Mouse (Mus musculus) hindbrain, postnatal 0 days (tissue): ENCODE measurements around the gene Ajm1. TPM values are rescaled to one million over a fixed set of nuclear protein-coding genes. Genes with fewer than 3 reads are reported as not detected.

Source experiments
- ATAC-seq: fragments of 200-750 bp; cut with Nextera tagmentation; 2 replicates; pipeline ENCODE4 v1.8.0; 2017; ENCODE audit warnings: mild to moderate bottlenecking, moderate TSS enrichment, moderate library complexity
- DNase-seq: peaks from one replicate; pipeline ENCODE4 v3.0.0-alpha.2; 2015; ENCODE audit warnings: low spot score
- H3K27ac ChIP-seq: fragments of 300-500 bp; sonication (generic); 2 replicates; pipeline ENCODE4 v1.5.1; 2014; ENCODE audit warnings: mild to moderate bottlenecking
- H3K27me3 ChIP-seq: fragments of 300-500 bp; sonication (generic); 2 replicates; pipeline ENCODE4 v1.6.1; 2014; ENCODE audit warnings: low read length, mixed read lengths; ENCODE audit not compliant: insufficient read depth
- H3K36me3 ChIP-seq: fragments of 300-500 bp; sonication (generic); 2 replicates; pipeline ENCODE4 v1.6.1; 2014; ENCODE audit warnings: low read length, mixed read lengths; ENCODE audit not compliant: insufficient read depth
- H3K4me1 ChIP-seq: fragments of 300-500 bp; sonication (generic); 2 replicates; pipeline ENCODE4 v1.6.1; 2014; ENCODE audit warnings: antibody characterized with exemption, low read length, mixed read lengths; ENCODE audit not compliant: insufficient read depth
- H3K4me2 ChIP-seq: fragments of 300-500 bp; sonication (generic); 2 replicates; pipeline ENCODE4 v1.6.1; 2014; ENCODE audit warnings: low read depth, mild to moderate bottlenecking, low read length, moderate library complexity, mixed read lengths
- H3K4me3 ChIP-seq: fragments of 300-500 bp; sonication (generic); 2 replicates; pipeline ENCODE4 v1.5.1; 2014; ENCODE audit warnings: low read length
- H3K9ac ChIP-seq: fragments of 300-500 bp; sonication (generic); replicated peaks from 2 replicates; pipeline ENCODE4 v1.6.1; 2014; ENCODE audit warnings: mild to moderate bottlenecking, low read length, moderate library complexity, mixed read lengths
- H3K9me3 ChIP-seq: fragments of 300-500 bp; sonication (generic); 2 replicates; pipeline ENCODE4 v1.6.1; 2016; ENCODE audit warnings: low read length, mixed read lengths
- CTCF ChIP-seq: IDR thresholded peaks from 2 replicates; pipeline ENCODE4 v1.5.1; 2016; ENCODE audit warnings: antibody characterized with exemption, control low read depth, low read depth
- WGBS: fragments of 180-500 bp; shearing (Covaris S2); extraction: QIAGEN DNeasy Blood & Tissue Kit; methylation state at CpG from one replicate; pipeline ENCODE4 v1.1.7; 2014; 5-methylcytosine and 5-hydroxymethylcytosine counted together
- polyA plus RNA-seq: library from polyadenylated mRNA; unstranded; fragments of >200 nt; fragmentation: Nextera tagmentation; extraction: Ambion mirVana; gene quantifications from 2 replicates; pipeline ENCODE4 v1.2.1, GENCODE M21; 2015
- total RNA-seq: library from RNA; depleted of rRNA; stranded (reverse); fragments of >200 nt; gene quantifications from 2 replicates; pipeline ENCODE4 v1.2.3, GENCODE M21; 2014; rRNA removed

The Ajm1 gene
- total RNA-seq (22.4 and 29.1 TPM in 2 replicates), polyA plus RNA-seq (18.8 and 19.8 TPM in 2 replicates)

- H3K9me3 ChIP-seq = no peaks in the 10 kb centered on the region
- peaks cover 31% of the 10 kb centered on the region for H3K4me1 ChIP-seq
- peak within 1 kb of the TSS; percentile 64 for H3K9ac ChIP-seq
- peak within 1 kb of the TSS; percentile 48 for H3K4me3 ChIP-seq
- peaks cover 17% of the 10 kb centered on the region; the same call in 1 of the 2 replicates for H3K36me3 ChIP-seq
- peak; percentile 81 for ATAC-seq
- peak; percentile 85 for DNase-seq
- WGBS = 3% methylated on average over 19 of the region's 19 CpGs
- H3K27me3 ChIP-seq = peaks cover 34% of the 10 kb centered on the region
- peak; percentile 96 for TF ChIP-seq CTCF
- H3K4me2 ChIP-seq = peak within 1 kb of the TSS; percentile 82
- H3K27ac ChIP-seq = peak within 1 kb of the TSS; percentile 81
Observed at GRCm38 (mm10) chr2:25581294-25581864, at the start of gene Ajm1. Gene Ajm1, minus strand, starts transcription at chr2:25581757.

GRCm38 (mm10) chr2:25628738-25629137 lies 47.2 kb upstream of the Ajm1 start:
- ATAC-seq (no peak), DNase-seq (no peak)
- Histone ChIP-seq H3K9me3 (no peaks in the 10 kb centered on the region), H3K4me3 (no peak overlapping the region), H3K9ac (no peak overlapping the region), H3K27ac (no peak overlapping the region), H3K27me3 (no peaks in the 10 kb centered on the region), H3K4me1 (no peaks in the 10 kb centered on the region), H3K4me2 (no peak overlapping the region), H3K36me3 (no peaks in the 10 kb centered on the region)
- TF ChIP-seq CTCF = no peak
- 33% methylated on average over 4 of the region's 4 CpGs for WGBS

GRCm38 (mm10) chr2:25627811-25628210 lies 46.3 kb upstream of the Ajm1 start, which contains the start of gene Fcna:
Gene Fcna, minus strand, starts transcription at chr2:25628030.
- Histone ChIP-seq H3K4me1 (no peaks in the 10 kb centered on the region), H3K4me2 (no peak within 1 kb of the TSS), H3K9me3 (no peaks in the 10 kb centered on the region), H3K36me3 (no peaks in the 10 kb centered on the region), H3K9ac (no peak within 1 kb of the TSS), H3K4me3 (no peak within 1 kb of the TSS), H3K27me3 (no peaks in the 10 kb centered on the region), H3K27ac (no peak within 1 kb of the TSS)
- 83% methylated on average over 6 of the region's 6 CpGs for WGBS
- no peak for TF ChIP-seq CTCF
- ATAC-seq = no peak
- no peak for DNase-seq

GRCm38 (mm10) chr2:25625986-25626385 lies 44.4 kb upstream of the Ajm1 start:
- Histone ChIP-seq H3K9ac (no peak overlapping the region), H3K36me3 (no peaks in the 10 kb centered on the region), H3K9me3 (no peaks in the 10 kb centered on the region), H3K27me3 (no peaks in the 10 kb centered on the region), H3K27ac (no peak overlapping the region), H3K4me3 (no peak overlapping the region), H3K4me1 (0 out of 2 replicates have a peak, but pooled peaks cover 2% of the 10 kb centered on the region), H3K4me2 (no peak overlapping the region)
- TF ChIP-seq CTCF = no peak
- DNase-seq (no peak), ATAC-seq (no peak)
- WGBS = 65% methylated on average over 5 of the region's 5 CpGs

- Histone ChIP-seq H3K4me2 (peak within 1 kb of the TSS; percentile 85), H3K27me3 (0 out of 2 replicates have a peak, but pooled peaks cover 3% of the 10 kb centered on the region), H3K4me1 (0 out of 2 replicates have a peak, but pooled peaks cover 7% of the 10 kb centered on the region), H3K9ac (peak within 1 kb of the TSS; percentile 66), H3K4me3 (peak within 1 kb of the TSS; percentile 51), H3K9me3 (no peaks in the 10 kb centered on the region), H3K27ac (peak within 1 kb of the TSS; percentile 68), H3K36me3 (no peaks in the 10 kb centered on the region)
- TF ChIP-seq CTCF = peak; percentile 74
- peak; percentile 96 for ATAC-seq
- WGBS = 5% methylated on average over 34 of the region's 34 CpGs
- DNase-seq = peak; percentile 90
Observed at GRCm38 (mm10) chr2:25621229-25622200, 40.0 kb upstream of the Ajm1 start, which contains the start of gene Tmem141. Gene Tmem141, minus strand, starts transcription at chr2:25622005.

GRCm38 (mm10) chr2:25620852-25621228 lies 39.3 kb upstream of the Ajm1 start:
- 76% methylated on average over 4 of the region's 4 CpGs for WGBS
- Histone ChIP-seq H3K9me3 (no peaks in the 10 kb centered on the region), H3K27ac (no peak overlapping the region), H3K9ac (peak overlapping the region; percentile 66; the same call in 1 of the 2 replicates), H3K4me2 (peak overlapping the region; percentile 85), H3K4me1 (0 out of 2 replicates have a peak, but pooled peaks cover 7% of the 10 kb centered on the region), H3K27me3 (peaks cover 8% of the 10 kb centered on the region), H3K4me3 (peak overlapping the region; percentile 51; the same call in 1 of the 2 replicates), H3K36me3 (no peaks in the 10 kb centered on the region)
- TF ChIP-seq CTCF = no peak
- DNase-seq (no peak), ATAC-seq (no peak)
